Mouse (Mus musculus) left cerebral cortex, postnatal 14 days (tissue): ENCODE measurements around the gene Mnt. TPM values are rescaled to one million over a fixed set of nuclear protein-coding genes. Genes with fewer than 3 reads are reported as not detected.
A peak's percentile ranks its signal among the peaks of the same experiment; 100 is the strongest.
"Not testable (repeated sequence)": the region's sequence is repeated elsewhere in the genome, so short reads cannot be mapped to it uniquely, and the experiment has no call there.

Source experiments
- DNase-seq, 2 experiments: peaks; one replicate each; pipeline ENCODE4 v3.0.0; 2021 to 2022; ENCODE audit warnings: low spot score in 2 of 2, mixed read lengths in 1 of 2
- intact Hi-C: fragments of 180-260 bp; cut with DNase I; formaldehyde crosslinking; loops from one replicate; pipeline ENCODE4 v1.15.1; 2025
- long read RNA-seq, 2 experiments: library from polyadenylated mRNA; stranded (forward); transcript quantifications; one replicate each; pipeline ENCODE4 v2.0.0; 2021
- total RNA-seq, 2 experiments: library from RNA; stranded (reverse); gene quantifications; 2 replicates each; pipeline ENCODE4 v1.2.3; 2021

Mnt gene
- total RNA-seq, result 10 to 100 TPM; 31.5 to 32.0 TPM
- long read RNA-seq, experiment 1, partial matches to known transcripts, result 19 of 21 reads
- long read RNA-seq, experiment 1, other reads (novel, unspliced or antisense), result 2 of 21 reads
- long read RNA-seq, experiment 2, full-length matches to known transcripts, result 2 of 20 reads
- long read RNA-seq, experiment 2, partial matches to known transcripts, result 16 of 20 reads
- long read RNA-seq, experiment 2, other reads (novel, unspliced or antisense), result 2 of 20 reads

DNA sequence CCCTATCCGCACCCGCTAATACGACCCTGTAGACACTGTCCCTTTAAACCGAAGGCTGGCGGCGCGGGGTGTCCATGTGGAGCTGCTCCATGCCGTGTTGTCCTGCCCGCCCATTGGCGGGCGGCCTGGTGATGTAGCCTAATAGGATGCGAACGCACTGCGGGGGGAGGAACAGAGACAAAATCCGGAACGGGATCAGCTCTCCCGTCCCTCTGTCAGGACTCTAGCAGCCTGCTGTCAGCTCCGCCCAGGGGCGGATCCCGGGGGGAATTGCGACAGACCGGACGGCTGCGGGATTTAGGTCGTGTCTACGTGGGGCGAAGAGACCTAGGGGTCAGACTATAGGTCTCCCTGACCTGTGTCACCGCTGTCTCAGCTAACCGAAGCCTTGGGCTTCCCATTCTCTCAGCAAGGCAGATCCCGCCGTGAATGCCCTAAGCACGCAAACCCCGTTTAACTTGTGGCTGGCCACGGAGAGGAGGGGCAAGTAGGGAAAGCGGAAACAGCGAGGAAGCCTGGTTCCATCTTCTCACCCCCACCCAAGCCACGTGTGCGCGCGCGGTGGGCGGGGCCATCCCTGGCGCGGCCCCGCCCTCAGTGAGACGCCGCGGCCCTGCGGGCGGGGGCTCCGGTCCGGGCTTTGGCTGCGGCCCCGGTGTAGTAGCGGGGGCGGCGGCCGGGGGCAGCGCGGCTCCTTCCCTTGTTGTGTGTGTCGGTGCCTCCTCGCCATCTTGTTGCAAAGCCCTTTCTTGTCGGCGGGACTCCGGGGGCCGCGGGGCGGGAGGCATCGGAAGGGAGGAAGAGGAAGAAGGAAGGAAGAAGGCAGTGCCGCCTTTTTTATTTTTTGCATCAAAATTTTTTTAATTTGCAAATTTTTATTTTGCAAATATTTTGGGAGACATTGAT, at the start of gene Mnt:
Gene Mnt (plus strand): TSS at position 665 of the 906 bp plus-strand sequence.
- peak; percentile 99 to 100 for DNase-seq
- intact Hi-C loops, result no loop called here

GRCm38 (mm10) chr11:74792874-74793273, 37.8 kb upstream of the Mnt start:
- intact Hi-C loops, result no loop called here
- DNase-seq, result no peak

DNA sequence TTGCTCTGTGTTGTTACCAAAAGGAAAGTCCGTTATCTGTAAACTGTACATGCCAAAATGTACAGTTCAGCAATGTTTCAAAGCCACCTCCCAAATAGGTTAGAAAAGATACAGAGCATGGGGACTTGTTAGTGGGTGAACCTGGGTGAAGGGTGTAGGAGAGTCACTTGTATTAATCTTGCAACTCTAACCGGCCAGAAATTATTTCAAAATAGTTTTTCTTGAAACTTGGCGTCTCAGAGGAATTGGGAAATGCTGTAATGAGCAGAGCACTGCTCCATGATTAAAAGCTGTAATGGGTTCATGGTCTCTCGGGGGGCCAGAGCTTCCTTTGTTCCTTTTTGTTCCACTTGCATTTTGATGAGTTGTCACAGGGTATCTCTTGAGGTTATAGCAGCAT, 30.1 kb upstream of the Mnt start:
- DNase-seq, result no peak
- intact Hi-C loops, result no loop called here

DNA sequence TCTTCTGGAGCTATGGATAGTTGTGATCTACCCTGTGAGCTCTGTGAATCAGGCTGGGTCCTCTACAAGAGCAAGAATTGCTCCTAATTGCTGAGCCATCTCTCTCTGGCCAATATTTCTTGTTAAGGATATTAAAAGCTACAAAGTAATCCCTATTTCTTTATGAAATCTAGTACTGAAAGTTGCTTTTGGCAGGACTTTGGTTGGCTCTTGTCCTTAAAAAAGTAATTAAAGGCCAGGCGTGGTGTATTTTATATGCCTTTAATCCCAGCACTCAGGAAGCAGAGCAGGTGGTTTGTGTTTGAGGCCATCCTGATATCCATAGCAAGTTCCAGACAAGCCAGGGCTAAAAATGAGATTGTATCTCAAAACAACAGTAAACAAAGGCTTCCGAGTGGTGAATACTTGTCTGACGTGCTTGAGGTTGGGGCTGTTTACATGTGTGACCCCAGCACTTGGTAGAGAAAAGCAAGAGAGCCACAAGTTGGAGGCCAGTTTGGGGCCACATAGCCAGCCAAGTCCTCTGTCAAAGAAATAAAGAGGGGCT, 26.6 kb upstream of the Mnt start:
- intact Hi-C loops, result no loop called here
- no peak for DNase-seq

GRCm38 (mm10) chr11:74807246-74807882, 23.4 kb upstream of the Mnt start:
- DNase-seq, result peak in 1 of 2 experiments; percentile 27
- intact Hi-C loops, result no loop called here

- DNase-seq, result peak in 1 of 2 experiments; percentile 49
- intact Hi-C loops, result no loop called here
These were observed 22.4 kb upstream of the Mnt start for GRCm38 (mm10) chr11:74808251-74808853.

GRCm38 (mm10) chr11:74810134-74810533, 20.6 kb upstream of the Mnt start:
- intact Hi-C loops, result no loop called here
- no peak for DNase-seq

GRCm38 (mm10) chr11:74811027-74811426, 19.7 kb upstream of the Mnt start:
- DNase-seq, intact Hi-C loops: not testable (repeated sequence)

DNA sequence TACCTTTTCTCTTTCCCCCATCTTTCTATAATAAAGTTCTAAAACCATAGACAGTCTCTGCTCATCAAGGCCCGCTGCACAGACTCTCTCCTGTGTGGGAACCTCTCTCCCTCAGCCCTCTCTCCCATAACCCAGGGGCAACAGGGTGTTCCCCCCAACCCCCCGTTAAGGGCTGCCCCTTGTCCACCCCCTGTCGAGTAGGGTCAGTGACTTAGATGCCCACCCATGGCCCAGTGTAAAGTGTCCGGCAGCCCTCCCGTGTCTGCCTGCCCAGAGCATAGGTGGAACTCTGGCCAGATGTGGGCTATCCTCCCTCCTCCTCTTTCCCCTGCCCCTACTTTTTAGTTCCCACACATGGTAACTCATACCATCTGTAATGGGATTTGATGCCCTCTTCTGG, 19.2 kb upstream of the Mnt start:
- intact Hi-C loops, result no loop called here
- DNase-seq, result no peak

DNA sequence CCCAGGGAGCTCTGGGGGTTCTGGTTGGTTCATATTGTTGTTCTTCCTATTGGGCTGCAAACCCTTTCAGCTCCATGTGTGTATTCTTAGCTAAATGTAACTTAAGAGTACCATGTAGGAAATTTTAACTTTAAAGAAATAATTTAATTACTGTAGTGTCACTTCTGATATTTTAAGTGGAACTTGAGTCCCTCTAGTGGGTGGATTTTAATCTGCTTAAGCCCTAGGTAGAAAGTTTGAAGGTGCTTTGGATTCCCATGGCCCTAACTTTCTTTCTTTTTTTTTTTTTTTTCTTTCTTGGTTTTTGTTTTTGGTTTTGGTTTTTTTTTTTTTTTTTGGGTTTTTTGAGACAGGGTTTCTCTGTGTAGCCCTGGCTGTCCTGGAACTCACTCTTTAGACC, 14.9 kb upstream of the Mnt start:
- intact Hi-C loops, result no loop called here
- DNase-seq, result no peak

- intact Hi-C loops, result loop anchor here (2.0 kb wide), 1 partner anchor 26 kb away; no protein-coding TSS in a partner anchor
- no peak for DNase-seq
These were observed 9.8 kb upstream of the Mnt start for GRCm38 (mm10) chr11:74820921-74821320.

DNA sequence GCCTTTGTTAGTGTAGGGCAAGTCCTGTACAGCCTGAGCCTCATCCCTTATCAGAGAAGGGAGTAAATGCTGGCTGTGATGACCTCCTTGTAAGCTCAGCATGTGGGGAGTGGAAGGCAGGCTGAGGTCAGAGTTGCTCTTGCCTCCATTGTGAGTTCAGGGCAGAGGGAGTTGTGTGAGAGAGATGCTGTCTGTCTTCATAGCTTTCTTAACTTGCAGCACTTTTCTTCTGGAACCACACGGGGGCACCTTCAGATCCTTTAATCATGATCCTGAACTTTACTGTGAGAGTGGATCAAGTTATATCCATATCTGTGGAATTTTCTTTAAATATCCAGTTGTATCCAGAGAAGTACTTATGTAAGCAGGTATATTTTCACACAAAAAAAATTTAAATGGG, 9.3 kb upstream of the Mnt start:
- DNase-seq, result peak in 1 of 2 experiments; percentile 57
- intact Hi-C loops, result loop anchor here (2.0 kb wide), 1 partner anchor 25 kb away; no protein-coding TSS in a partner anchor

GRCm38 (mm10) chr11:74822746-74823440, 7.8 kb upstream of the Mnt start:
- intact Hi-C loops, result no loop called here
- no peak for DNase-seq

- DNase-seq, result no peak
- intact Hi-C loops, result no loop called here
These were observed 4.6 kb upstream of the Mnt start for GRCm38 (mm10) chr11:74826151-74826550.

- intact Hi-C loops, result no loop called here
These were observed 4.0 kb upstream of the Mnt start for GRCm38 (mm10) chr11:74826702-74827101.

DNA sequence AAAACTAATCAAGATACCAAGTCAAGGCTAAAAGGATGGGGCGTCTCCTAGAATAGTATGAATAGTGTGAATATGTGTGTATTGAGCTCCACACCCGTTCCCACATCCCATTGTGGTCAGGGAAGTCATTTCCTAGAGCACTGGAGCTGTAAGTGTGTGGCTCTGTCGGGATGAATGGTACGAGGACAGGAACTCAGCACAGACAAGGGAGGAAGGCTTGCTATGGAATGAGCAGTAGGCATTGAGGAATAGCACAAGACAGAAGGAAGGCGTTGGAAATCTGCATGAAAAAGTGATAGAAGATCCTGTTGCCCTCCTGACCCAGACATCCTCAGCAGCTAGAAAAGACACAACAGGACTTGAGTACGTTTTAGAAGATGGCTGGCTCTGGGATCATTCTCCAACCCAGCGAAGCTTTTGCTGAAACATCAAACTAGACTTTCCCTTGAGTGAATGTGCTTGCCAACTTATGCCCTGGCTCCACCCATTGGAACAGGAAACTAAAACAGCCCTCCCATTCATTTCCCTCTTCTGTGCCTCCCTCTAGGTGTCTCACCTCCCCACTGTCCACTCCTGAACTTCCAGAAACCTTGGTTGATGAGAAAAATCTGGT, 2.8 kb upstream of the Mnt start:
- intact Hi-C loops, result no loop called here
- DNase-seq, result no peak

More at GRCm38 (mm10) chr11:74826702-74827101, 4.0 kb upstream of the Mnt start:
- no peak for DNase-seq

DNA sequence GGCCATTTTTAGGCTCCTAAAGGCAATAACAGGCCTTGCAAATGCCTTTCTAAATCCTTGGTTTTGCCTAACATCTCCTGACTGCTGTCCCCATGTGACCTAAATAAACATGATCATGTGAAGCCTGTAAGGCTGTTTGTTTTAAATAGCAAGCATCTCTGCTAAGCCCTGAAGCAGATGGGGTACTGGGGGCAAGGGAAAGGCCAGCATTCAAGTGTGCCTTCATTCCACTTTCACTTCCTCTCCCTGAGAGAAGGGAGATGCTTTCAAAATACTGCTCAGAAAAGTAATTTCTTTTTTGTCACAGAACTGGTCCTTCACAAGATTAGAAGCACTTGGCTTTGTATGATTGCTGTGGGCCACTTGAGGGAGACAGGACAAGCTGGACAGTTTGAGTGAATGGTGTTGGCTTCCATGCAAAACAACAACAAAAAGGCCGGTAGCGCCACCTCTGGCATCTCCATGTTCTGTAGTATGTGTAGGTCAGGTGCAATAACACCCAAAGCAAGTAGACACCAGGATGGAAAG, 2.3 kb upstream of the Mnt start:
- no peak for DNase-seq
- intact Hi-C loops, result no loop called here

- intact Hi-C loops, result no loop called here
- DNase-seq, result no peak
These were observed 1.7 kb upstream of the Mnt start for GRCm38 (mm10) chr11:74828965-74829550.
